11 mouse cellular contexts compared by ENCODE assay signal in genomic region chr6:140297969-140298554, GRCm38 (mm10).
A peak's percentile ranks its signal among the peaks of the same experiment; 100 is the strongest.
DNase-seq lines count a peak whose midpoint lies in the region; ATAC-seq and TF ChIP-seq lines count a peak whose summit lies in the region.
"Had no signal": no experiment of that assay in that cellular context is flagged by ENCODE, and none has a peak within 500 bp of the region (broad histone marks: within the 10 kb centered on the region; RNA-seq: fewer than 3 reads in every experiment).

No protein-coding gene starts in this region.

- no peak overlapping the region for H3K9ac ChIP-seq in intestine, embryonic 15.5 days
- H3K9ac ChIP-seq: limb, embryonic 12.5 days had no signal

- peak overlapping the region; percentile 22 for H3K4me3 ChIP-seq in testis, adult 2 months (ENCODE audit: control insufficient read depth, low read depth, low read length)
- H3K4me3 ChIP-seq in intestine, embryonic 15.5 days (replicated peaks): no peak overlapping the region
- H3K4me3 ChIP-seq: limb, embryonic 12.5 days had no signal

- no peak overlapping the region for H3K27ac ChIP-seq in testis, adult 2 months (ENCODE audit: control insufficient read depth, insufficient read depth, low read depth, low read length)
- no peak overlapping the region for H3K27ac ChIP-seq in intestine, embryonic 15.5 days
- H3K27ac ChIP-seq: limb, embryonic 12.5 days had no signal

- peak; percentile 6 to 9 for DNase-seq in heart, adult 9 months (ENCODE audit: low spot score in 2 of 2)
- DNase-seq in heart, adult 8-10 months (ENCODE audit: low spot score): no peak
- DNase-seq in testis, postnatal 10 days (ENCODE audit: low spot score): no peak
- DNase-seq in lung, postnatal 25 days (ENCODE audit: low spot score): peak; percentile 14
- DNase-seq in left cerebral cortex, adult 11 months (ENCODE audit: low spot score): no peak
- DNase-seq in ovary, adult 18-20 months (ENCODE audit: low spot score): no peak
- DNase-seq: cerebellum, adult 9-11 months; kidney, postnatal 36 days had no signal

- WGBS in intestine, embryonic 15.5 days: 73% methylated on average over 14 of the region's 14 CpGs

- no peak for TF ChIP-seq POLR2A in testis, adult 2 months (IDR thresholded peaks at IDR 0.05; ENCODE audit: control insufficient read depth, low read depth, low read length)

- peaks cover 15% of the 10 kb centered on the region for H3K4me1 ChIP-seq in testis, adult 2 months (ENCODE audit: control insufficient read depth, insufficient read depth, low read length)
- H3K4me1 ChIP-seq in intestine, embryonic 15.5 days (replicated peaks): 0 out of 2 replicates have a peak, but pooled peaks cover 6% of the 10 kb centered on the region
- H3K4me1 ChIP-seq: limb, embryonic 12.5 days had no signal

- H3K4me2 ChIP-seq in intestine, embryonic 15.5 days (replicated peaks): no peak overlapping the region
- H3K4me2 ChIP-seq: limb, embryonic 12.5 days had no signal

- ATAC-seq in intestine, embryonic 15.5 days: no peak

- no peak for TF ChIP-seq CTCF in testis, adult 2 months (IDR thresholded peaks at IDR 0.05; ENCODE audit: control insufficient read depth, insufficient read depth, insufficient replicate concordance, low read depth, low read length)

- no peaks in the 10 kb centered on the region for H3K27me3 ChIP-seq in testis, adult 2 months (ENCODE audit: control insufficient read depth, insufficient read depth, low read length)
- no peaks in the 10 kb centered on the region for H3K27me3 ChIP-seq in intestine, embryonic 15.5 days (replicated peaks)
- H3K27me3 ChIP-seq: limb, embryonic 12.5 days had no signal

- H3K9me3 ChIP-seq in intestine, embryonic 15.5 days: no peaks in the 10 kb centered on the region
- H3K9me3 ChIP-seq: limb, embryonic 12.5 days had no signal

- no peaks in the 10 kb centered on the region for H3K36me3 ChIP-seq in testis, adult 2 months (ENCODE audit: control insufficient read depth, insufficient read depth, low read length)
- H3K36me3 ChIP-seq in intestine, embryonic 15.5 days: no peaks in the 10 kb centered on the region
- H3K36me3 ChIP-seq: limb, embryonic 12.5 days had no signal

Comparison
In these comparisons a context has a peak if more than half of its experiments do, and no peak if none do; other contexts are left out.
1. DNase-seq: peak in heart, adult 9 months (2 of 2) and lung, postnatal 25 days (single experiment); none in heart, adult 8-10 months (single experiment), testis, postnatal 10 days (single experiment), left cerebral cortex, adult 11 months (single experiment) and ovary, adult 18-20 months (single experiment).